Mouse (Mus musculus): ENCODE measurements around the gene Krt80. TPM values are rescaled to one million over a fixed set of nuclear protein-coding genes. Genes with fewer than 3 reads are reported as not detected.

Krt80 gene
- polyA plus RNA-seq, 1 experiment: 0.61 TPM

- 67% methylated on average over 5 of the region's 5 CpGs for WGBS
- TF ChIP-seq CTCF (IDR thresholded peaks at IDR 0.05; ENCODE audit: extremely low read depth, insufficient read length, insufficient replicate concordance, low read depth, low read length) (peak; percentile 68; the same call in 1 of the 2 replicates), POLR2A (IDR thresholded peaks at IDR 0.05; ENCODE audit: low read depth, low read length) (no peak)
These were observed 28.0 kb downstream of the Krt80 start for GRCm38 (mm10) chr15:101341797-101342515.

GRCm38 (mm10) chr15:101339537-101339936, 30.4 kb downstream of the Krt80 start:
- Histone ChIP-seq H3K36me3 (ENCODE audit: control insufficient read depth, insufficient read depth, low read length) (no peaks in the 10 kb centered on the region), H3K27ac (ENCODE audit: insufficient read depth, low read depth, low read length) (no peak overlapping the region), H3K4me1 (ENCODE audit: control insufficient read depth, insufficient read depth, insufficient read length, low read length) (peaks cover 6% of the 10 kb centered on the region; the same call in 1 of the 2 replicates), H3K27me3 (ENCODE audit: control insufficient read depth, insufficient read depth, low read length) (no peaks in the 10 kb centered on the region), H3K4me3 (ENCODE audit: low read depth, low read length) (no peak overlapping the region)
- 0% methylated on average over 2 of the region's 2 CpGs for WGBS
- TF ChIP-seq POLR2A (IDR thresholded peaks at IDR 0.05; ENCODE audit: low read depth, low read length): no peak
- peak; percentile 89; the same call in 1 of the 2 replicates for TF ChIP-seq CTCF (IDR thresholded peaks at IDR 0.05; ENCODE audit: extremely low read depth, insufficient read length, insufficient replicate concordance, low read depth, low read length)

More at GRCm38 (mm10) chr15:101341797-101342515, 28.0 kb downstream of the Krt80 start:
- Histone ChIP-seq H3K27ac (ENCODE audit: insufficient read depth, low read depth, low read length) (no peak overlapping the region), H3K4me3 (ENCODE audit: low read depth, low read length) (no peak overlapping the region), H3K36me3 (ENCODE audit: control insufficient read depth, insufficient read depth, low read length) (no peaks in the 10 kb centered on the region), H3K27me3 (ENCODE audit: control insufficient read depth, insufficient read depth, low read length) (no peaks in the 10 kb centered on the region), H3K4me1 (ENCODE audit: control insufficient read depth, insufficient read depth, insufficient read length, low read length) (no peaks in the 10 kb centered on the region)

- no peak for TF ChIP-seq POLR2A (IDR thresholded peaks at IDR 0.05; ENCODE audit: low read depth, low read length)
- H3K27me3 ChIP-seq (ENCODE audit: control insufficient read depth, insufficient read depth, low read length): no peaks in the 10 kb centered on the region
- no peaks in the 10 kb centered on the region for H3K36me3 ChIP-seq (ENCODE audit: control insufficient read depth, insufficient read depth, low read length)
- 88% methylated on average over 4 of the region's 4 CpGs for WGBS
- no peak overlapping the region for H3K27ac ChIP-seq (ENCODE audit: insufficient read depth, low read depth, low read length)
- H3K4me3 ChIP-seq (ENCODE audit: low read depth, low read length): no peak overlapping the region
- H3K4me1 ChIP-seq (ENCODE audit: control insufficient read depth, insufficient read depth, insufficient read length, low read length): peaks cover 6% of the 10 kb centered on the region; the same call in 1 of the 2 replicates
These were observed 31.6 kb downstream of the Krt80 start for GRCm38 (mm10) chr15:101338359-101338758.

- peaks cover 9% of the 10 kb centered on the region for H3K4me1 ChIP-seq (ENCODE audit: control insufficient read depth, insufficient read depth, insufficient read length, low read length)
- no peak overlapping the region for H3K4me3 ChIP-seq (ENCODE audit: low read depth, low read length)
- no peak for TF ChIP-seq POLR2A (IDR thresholded peaks at IDR 0.05; ENCODE audit: low read depth, low read length)
- no peak for TF ChIP-seq CTCF (IDR thresholded peaks at IDR 0.05; ENCODE audit: extremely low read depth, insufficient read length, insufficient replicate concordance, low read depth, low read length)
- H3K27ac ChIP-seq (ENCODE audit: insufficient read depth, low read depth, low read length): no peak overlapping the region
- WGBS: 36% methylated on average over 24 of the region's 24 CpGs
- no peaks in the 10 kb centered on the region for H3K27me3 ChIP-seq (ENCODE audit: control insufficient read depth, insufficient read depth, low read length)
- no peaks in the 10 kb centered on the region for H3K36me3 ChIP-seq (ENCODE audit: control insufficient read depth, insufficient read depth, low read length)
These were observed 33.3 kb downstream of the Krt80 start for GRCm38 (mm10) chr15:101336474-101337174.

GRCm38 (mm10) chr15:101333648-101334047, 36.3 kb downstream of the Krt80 start:
- no peaks in the 10 kb centered on the region for H3K36me3 ChIP-seq (ENCODE audit: control insufficient read depth, insufficient read depth, low read length)
- TF ChIP-seq CTCF (IDR thresholded peaks at IDR 0.05; ENCODE audit: extremely low read depth, insufficient read length, insufficient replicate concordance, low read depth, low read length) (no peak), POLR2A (IDR thresholded peaks at IDR 0.05; ENCODE audit: low read depth, low read length) (no peak)
- WGBS: 65% methylated on average over 4 of the region's 4 CpGs
- H3K27me3 ChIP-seq (ENCODE audit: control insufficient read depth, insufficient read depth, low read length): no peaks in the 10 kb centered on the region
- H3K4me1 ChIP-seq (ENCODE audit: control insufficient read depth, insufficient read depth, insufficient read length, low read length): peaks cover 14% of the 10 kb centered on the region
- H3K27ac ChIP-seq (ENCODE audit: insufficient read depth, low read depth, low read length): no peak overlapping the region
- no peak overlapping the region for H3K4me3 ChIP-seq (ENCODE audit: low read depth, low read length)

- TF ChIP-seq POLR2A (IDR thresholded peaks at IDR 0.05; ENCODE audit: low read depth, low read length): no peak
- no peak for TF ChIP-seq CTCF (IDR thresholded peaks at IDR 0.05; ENCODE audit: extremely low read depth, insufficient read length, insufficient replicate concordance, low read depth, low read length)
- Histone ChIP-seq H3K27ac (ENCODE audit: insufficient read depth, low read depth, low read length) (no peak overlapping the region), H3K4me1 (ENCODE audit: control insufficient read depth, insufficient read depth, insufficient read length, low read length) (peaks cover 14% of the 10 kb centered on the region), H3K27me3 (ENCODE audit: control insufficient read depth, insufficient read depth, low read length) (no peaks in the 10 kb centered on the region), H3K36me3 (ENCODE audit: control insufficient read depth, insufficient read depth, low read length) (no peaks in the 10 kb centered on the region), H3K4me3 (ENCODE audit: low read depth, low read length) (no peak overlapping the region)
- 56% methylated on average over 1 of the region's 1 CpGs for WGBS
These were observed 36.8 kb downstream of the Krt80 start for GRCm38 (mm10) chr15:101333165-101333564.

- Histone ChIP-seq H3K4me3 (ENCODE audit: low read depth, low read length) (no peak overlapping the region), H3K36me3 (ENCODE audit: control insufficient read depth, insufficient read depth, low read length) (no peaks in the 10 kb centered on the region), H3K4me1 (ENCODE audit: control insufficient read depth, insufficient read depth, insufficient read length, low read length) (peaks cover 15% of the 10 kb centered on the region), H3K27me3 (ENCODE audit: control insufficient read depth, insufficient read depth, low read length) (no peaks in the 10 kb centered on the region), H3K27ac (ENCODE audit: insufficient read depth, low read depth, low read length) (no peak overlapping the region)
- TF ChIP-seq POLR2A (IDR thresholded peaks at IDR 0.05; ENCODE audit: low read depth, low read length) (no peak), CTCF (IDR thresholded peaks at IDR 0.05; ENCODE audit: extremely low read depth, insufficient read length, insufficient replicate concordance, low read depth, low read length) (no peak)
- 21% methylated on average over 4 of the region's 4 CpGs for WGBS
These were observed 37.6 kb downstream of the Krt80 start for GRCm38 (mm10) chr15:101332370-101332769.
